Mouse (Mus musculus): ENCODE measurements around the gene S100g.

S100g gene

DNA sequence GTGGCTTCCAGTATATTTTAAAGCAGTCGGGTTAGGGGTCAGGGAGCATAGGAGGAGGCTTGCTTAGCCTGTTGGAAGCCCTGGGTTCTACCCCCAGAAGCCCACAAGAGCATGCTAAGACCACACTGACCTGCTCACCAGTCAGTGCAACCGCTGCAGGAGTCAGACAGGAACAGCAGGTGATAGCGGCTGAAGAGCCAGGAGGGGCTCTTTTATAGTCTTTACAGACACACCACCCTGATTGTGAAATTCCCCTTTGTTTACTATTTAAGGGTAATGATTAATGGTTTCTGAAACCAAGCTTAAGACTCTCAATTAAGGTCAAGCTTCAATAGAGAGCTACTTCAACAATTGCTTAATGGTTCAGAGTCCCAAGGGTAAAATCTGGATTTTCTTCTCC is at the start of gene S100g:
TSS of gene S100g (minus strand) at position 217 of the 400 bp plus-strand sequence.
- DNase-seq: no peak

DNA sequence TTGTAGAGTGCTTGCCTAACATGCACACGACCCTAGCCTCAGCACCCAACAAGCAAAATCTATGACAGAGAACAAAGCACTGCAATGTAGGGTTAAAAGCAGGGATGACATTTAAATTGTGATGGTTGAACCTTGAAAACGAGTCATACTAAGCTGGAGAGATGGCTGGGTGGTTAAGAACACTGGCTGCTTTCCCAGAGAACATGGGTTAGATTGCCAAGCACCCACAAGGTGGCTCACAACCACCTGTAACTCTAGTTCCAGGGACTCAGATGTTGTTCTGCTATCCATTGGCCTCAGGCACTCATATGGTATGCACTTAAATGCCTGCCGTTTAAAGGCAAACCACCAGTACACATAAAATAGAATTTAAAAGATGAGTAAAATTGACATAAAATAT is 27.7 kb upstream of the S100g start:
- no peak for DNase-seq

DNA sequence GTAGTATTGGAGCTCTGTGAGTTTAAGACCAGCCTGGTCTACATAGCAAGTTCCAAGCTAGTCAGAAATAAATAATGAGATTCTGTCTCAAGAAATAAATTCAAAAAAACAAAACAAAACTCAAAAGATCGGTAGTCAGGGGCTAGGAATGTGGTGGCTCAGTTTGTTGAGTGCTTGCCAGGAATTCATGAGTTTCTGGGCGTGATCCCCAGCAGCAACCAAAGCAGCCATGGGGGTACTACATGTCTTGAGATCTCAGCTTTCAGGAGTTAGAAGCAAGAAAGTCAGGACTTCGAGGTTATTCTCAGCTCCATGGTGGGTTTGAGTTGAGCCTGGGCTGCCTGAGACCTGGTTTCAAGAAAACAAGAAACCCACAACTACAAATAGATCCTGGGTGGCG is 27.0 kb upstream of the S100g start:
- DNase-seq: no peak

DNA sequence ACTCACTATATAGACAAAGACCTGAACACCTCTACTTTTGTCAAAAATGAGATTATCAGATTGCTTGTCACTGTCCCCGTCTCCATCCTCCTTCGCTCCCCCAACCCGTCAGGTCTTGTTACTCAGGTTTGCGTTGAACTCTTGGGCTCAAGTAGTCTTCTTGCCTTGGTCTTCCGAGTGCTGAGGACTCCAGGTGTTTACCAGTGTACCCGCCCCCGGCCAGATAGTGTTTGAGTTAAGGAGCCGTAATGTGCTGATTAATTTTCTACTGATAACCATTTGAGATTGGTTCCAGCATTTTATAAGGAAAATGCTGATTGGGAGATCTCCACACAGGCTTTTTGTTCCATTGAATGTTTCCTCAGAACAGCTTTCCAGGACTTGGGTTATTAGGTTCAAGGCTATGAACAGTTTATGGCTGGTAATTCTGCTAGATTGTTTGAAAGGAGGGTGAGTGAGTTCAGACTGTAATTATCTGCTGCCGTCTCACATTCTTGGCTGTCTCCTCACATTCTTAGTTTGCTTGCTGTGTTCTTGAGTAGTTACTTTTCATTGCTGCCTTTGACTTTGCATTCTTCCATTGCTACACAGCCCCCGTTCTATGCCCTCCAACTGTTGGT is 22.6 kb upstream of the S100g start:
- DNase-seq: no peak

DNA sequence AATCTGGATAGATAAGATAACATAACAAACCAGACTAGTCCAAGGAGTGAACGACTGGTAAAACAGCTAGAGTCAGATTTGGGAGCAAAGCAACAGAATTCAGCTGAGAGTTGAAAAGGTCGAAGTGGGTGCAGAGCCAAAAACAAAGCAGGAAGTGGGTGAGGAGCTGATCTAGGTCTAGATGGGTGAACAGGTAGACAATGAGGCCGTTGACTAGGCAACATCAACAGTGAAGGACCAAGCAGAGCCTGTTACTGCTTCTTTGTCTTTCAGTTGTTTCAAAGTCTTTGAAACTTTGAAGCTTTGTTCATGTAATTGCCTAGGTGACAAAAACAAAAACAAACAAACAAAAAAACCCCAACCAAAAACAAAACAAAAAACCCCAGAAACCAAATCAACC is 11.8 kb upstream of the S100g start:
- no peak for DNase-seq

DNA sequence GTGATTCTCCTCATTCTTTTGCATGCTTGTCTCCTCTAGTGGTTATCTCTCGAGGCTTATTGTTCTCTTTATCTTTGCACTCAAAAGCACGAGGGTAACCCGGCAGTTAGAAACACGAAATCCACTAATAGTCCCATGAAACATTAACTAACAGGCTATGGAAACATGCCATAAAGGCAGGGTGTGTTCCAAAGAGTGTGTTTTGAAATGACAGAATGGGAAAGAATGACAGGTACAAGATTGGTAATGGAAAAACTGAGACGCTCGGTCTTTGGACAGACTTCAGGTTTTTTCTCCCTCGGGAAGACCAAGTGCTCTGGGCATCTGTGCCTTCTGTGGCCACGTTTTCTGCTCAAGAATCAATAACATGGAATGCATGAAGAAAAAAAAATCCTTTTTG is 3.1 kb upstream of the S100g start:
- DNase-seq: no peak

DNA sequence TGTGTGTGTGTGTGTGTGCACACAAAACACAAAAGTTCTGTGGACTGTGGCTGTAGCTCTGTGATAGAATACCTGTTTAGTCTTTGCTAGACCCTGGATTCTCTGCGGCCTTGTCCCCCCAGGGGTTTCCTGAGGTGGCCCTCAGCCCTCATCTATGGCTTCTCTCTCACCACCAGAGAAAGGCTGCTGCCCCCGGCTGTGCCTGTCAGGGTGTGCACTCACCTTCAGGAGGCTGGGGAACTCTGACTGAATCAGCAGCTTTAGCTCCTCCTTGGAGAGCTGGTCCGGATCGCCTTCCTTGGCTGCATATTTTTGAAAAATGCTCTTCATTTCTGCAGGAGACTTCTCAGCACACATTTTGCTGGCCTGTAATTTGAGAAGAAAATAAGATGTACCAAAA is 559 bp downstream of the S100g start:
- DNase-seq: no peak

DNA sequence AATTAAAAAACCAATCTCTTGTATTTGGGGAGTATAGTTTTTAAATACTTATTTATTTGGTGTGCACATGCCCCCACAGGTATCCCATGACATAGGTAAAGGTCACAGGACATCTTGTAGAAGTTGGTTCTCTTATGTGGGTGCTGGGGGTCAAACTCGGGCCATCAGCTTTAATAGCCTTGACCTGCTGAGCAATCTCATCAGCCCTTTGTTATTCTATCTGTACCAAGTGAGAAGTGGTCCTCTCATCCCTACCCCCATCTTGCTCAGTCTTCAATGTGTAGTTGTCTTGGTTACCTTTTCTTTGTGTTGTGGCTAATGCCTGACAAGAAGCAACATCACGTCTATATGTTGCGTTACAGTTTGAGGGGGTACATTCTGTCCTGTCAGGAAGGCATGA is 6.5 kb downstream of the S100g start:
- DNase-seq: no peak

DNA sequence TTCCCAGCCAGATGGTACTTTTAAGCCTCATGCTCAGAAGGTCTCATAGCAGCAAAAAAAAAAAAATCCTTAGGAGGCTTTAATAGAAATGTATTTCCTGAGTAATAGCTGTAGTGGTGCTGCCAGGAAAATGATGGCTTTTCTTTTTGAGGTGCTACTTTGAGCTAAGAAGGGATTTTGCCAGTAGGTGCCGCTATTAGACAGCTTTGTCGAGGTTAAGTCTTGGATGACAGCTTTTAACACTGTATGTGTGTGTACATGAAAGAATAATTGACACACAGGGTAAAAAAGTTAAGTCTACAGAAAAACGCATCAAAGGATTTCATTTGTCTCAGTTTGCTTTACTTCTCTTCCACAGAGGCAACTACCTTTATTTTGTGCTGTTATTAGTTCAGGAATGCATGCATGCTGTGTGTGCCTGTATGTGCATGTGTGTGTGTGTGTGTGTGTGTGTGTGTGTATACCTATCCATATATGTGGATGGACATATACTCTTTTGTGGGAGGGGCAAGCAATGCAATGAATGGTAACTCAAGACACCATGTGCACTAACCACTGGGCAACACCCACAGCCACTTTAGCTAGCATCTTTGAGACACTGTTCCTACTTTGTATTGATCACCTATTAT is 14.5 kb downstream of the S100g start:
- peak; percentile 33 for DNase-seq

DNA sequence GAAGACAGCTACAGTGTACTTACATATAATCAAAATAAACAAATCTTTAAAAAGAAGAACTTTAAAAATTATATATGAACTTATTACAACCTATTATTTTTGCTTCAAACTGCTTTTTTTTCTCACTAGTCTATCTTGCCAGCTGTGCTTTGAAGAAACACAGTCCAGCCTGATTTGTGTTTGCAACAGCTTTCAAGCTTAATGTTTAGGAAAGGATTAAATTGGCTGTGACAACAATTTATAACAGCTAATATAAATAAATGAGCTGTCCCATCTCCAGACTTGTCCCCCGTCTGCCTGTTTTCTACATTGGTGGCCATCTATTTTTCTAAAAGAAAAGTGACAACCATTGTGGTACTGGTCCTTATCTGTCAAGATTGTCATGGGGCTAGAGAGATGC is 22.4 kb downstream of the S100g start:
- no peak for DNase-seq

DNA sequence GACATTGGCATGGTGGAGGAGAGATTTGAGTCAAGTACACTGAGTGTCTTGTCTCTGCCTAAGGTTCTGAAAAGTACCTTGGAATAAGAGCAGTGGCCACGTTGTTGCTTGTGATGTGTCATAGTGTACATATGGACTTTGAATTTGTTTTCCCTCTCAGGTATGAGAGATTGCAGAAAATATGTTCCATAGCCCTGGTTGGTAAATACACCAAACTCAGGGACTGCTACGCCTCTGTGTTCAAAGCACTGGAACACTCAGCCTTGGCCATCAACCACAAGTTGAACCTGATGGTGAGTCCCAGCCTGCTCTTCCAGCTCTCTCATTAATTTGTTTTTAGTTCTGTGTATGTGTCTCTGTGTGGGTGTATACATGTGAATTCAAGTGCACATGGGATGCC is 32.9 kb downstream of the S100g start:
- DNase-seq: no peak

DNA sequence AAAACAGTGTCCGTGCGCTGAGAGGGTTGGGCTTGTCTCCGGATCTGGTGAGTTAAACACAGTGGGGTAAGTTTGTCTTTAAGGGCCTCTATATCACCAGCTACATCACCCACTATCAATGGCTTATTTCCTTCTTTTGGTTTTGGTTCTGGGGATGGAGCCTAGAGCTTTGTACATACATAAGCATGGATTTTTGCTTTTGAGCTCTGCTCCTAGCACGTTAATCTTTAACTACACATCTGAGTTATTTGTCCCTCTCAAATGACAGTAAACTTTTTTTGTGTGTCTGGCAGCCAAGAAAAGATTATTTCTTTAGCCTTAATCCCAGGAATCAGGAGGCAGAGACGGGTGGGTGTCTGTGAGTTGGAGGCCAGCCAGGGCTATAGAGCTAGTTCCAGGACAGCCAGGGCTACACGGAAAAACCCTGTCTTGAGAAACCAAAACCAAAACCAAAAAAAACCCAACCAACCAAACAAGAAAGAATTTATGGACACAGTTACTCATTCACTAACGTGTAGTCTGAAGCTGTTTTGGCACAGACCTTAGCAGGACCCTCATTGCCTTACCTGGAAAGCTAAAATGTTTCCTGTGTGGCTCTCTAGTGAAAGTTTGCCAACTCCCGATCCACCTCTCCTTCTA is 42.8 kb downstream of the S100g start:
- no peak for DNase-seq

DNA sequence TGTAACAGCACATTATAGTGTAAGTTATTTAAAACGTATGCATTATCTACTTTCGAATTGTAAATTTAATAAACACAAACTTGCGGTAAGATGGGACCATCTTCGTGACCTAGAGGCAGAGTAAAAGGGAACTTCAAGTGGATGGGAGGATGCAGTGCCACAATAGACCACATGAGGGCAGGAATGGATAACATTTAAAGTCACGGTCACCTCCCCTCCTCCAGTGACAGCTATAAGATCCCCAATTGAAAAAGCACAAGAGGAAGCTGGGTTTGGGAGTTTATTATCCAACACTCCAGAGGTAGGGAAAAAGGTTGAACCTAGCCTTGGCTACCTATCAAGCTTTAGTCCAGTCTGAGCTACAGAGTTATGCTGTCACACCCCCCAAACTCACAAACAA is 48.7 kb downstream of the S100g start:
- peak; percentile 8 for DNase-seq

DNA sequence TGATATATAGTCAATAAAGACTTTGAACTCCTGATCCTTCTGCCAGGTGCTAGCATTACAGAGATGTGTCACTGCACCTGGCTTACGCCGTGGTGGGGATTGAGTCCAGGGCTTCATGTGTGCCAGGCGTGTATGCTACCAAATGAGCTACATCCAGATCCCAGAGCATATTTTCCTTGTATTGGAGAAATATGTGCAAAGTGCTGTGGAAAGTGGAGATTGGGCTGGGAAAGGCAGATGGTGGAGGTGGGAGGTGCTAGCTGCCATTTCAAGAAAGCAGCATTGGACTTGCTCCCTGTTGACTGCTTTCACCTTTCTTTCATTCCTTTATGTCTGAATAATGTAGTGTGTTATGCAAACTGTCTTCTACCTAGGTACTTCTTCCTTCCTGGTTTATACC is 50.7 kb downstream of the S100g start:
- DNase-seq: no peak

All from cerebellum, adult 9-11 months (tissue).